Mouse (Mus musculus) embryonic facial prominence, embryonic 15.5 days (tissue): ENCODE results near the gene Jagn1. TPM values are rescaled to one million over a fixed set of nuclear protein-coding genes. Genes with fewer than 3 reads are reported as not detected.

Source experiments
- ATAC-seq: fragments of 200-750 bp; cut with Nextera tagmentation; 2 replicates; pipeline ENCODE4 v1.8.0; 2017; ENCODE audit warnings: low read depth, moderate TSS enrichment; ENCODE audit not compliant: insufficient number of reproducible peaks, low FRiP score, low TSS enrichment
- H3K27ac ChIP-seq: fragments of 300-500 bp; sonication (generic); replicated peaks from 2 replicates; pipeline ENCODE4 v1.5.1; 2015; ENCODE audit warnings: mild to moderate bottlenecking, inconsistent platforms
- H3K27me3 ChIP-seq: fragments of 300-500 bp; sonication (generic); 2 replicates; pipeline ENCODE4 v1.6.1; 2015; ENCODE audit warnings: inconsistent platforms
- H3K36me3 ChIP-seq: fragments of 300-500 bp; sonication (generic); 2 replicates; pipeline ENCODE4 v1.6.1; 2015; ENCODE audit warnings: mild to moderate bottlenecking, inconsistent platforms
- H3K4me1 ChIP-seq: fragments of 300-500 bp; sonication (generic); 2 replicates; pipeline ENCODE4 v1.6.1; 2015; ENCODE audit warnings: inconsistent platforms
- H3K4me2 ChIP-seq: fragments of 300-500 bp; sonication (generic); replicated peaks from 2 replicates; pipeline ENCODE4 v1.6.1; 2015; ENCODE audit warnings: mild to moderate bottlenecking, inconsistent platforms
- H3K4me3 ChIP-seq: fragments of 300-500 bp; sonication (generic); replicated peaks from 2 replicates; pipeline ENCODE4 v1.5.1; 2015; ENCODE audit warnings: mild to moderate bottlenecking, inconsistent platforms
- H3K9ac ChIP-seq: fragments of 300-500 bp; sonication (generic); 2 replicates; pipeline ENCODE4 v1.6.1; 2015; ENCODE audit warnings: inconsistent platforms
- H3K9me3 ChIP-seq: fragments of 300-500 bp; sonication (generic); replicated peaks from 2 replicates; pipeline ENCODE4 v1.6.1; 2016; ENCODE audit warnings: inconsistent platforms
- WGBS: fragments of 180-500 bp; shearing (Covaris S2); methylation state at CpG from one replicate; pipeline ENCODE4 v1.1.7; 2015; 5-methylcytosine and 5-hydroxymethylcytosine counted together
- polyA plus RNA-seq: library from polyadenylated mRNA; unstranded; fragments of >200 nt; fragmentation: Nextera tagmentation; extraction: Ambion mirVana; gene quantifications from 2 replicates; pipeline ENCODE4 v1.2.1, GENCODE M21; 2015

Gene Jagn1
- polyA plus RNA-seq, 1 experiment from 2014 or later = 81.4 TPM

GRCm38 (mm10) chr6:113435664-113436205 is 6.6 kb upstream of the Jagn1 start, which contains the start of gene Cidec:
TSS of gene Cidec (minus strand) at chr6:113435760.
- 76% methylated on average over 9 of the region's 9 CpGs for WGBS
- no peak within 1 kb of the TSS for H3K4me2 ChIP-seq
- no peak within 1 kb of the TSS for H3K27ac ChIP-seq
- no peaks in the 10 kb centered on the region for H3K36me3 ChIP-seq
- no peaks in the 10 kb centered on the region for H3K27me3 ChIP-seq
- H3K4me3 ChIP-seq = no peak within 1 kb of the TSS
- H3K9me3 ChIP-seq = no peaks in the 10 kb centered on the region
- H3K4me1 ChIP-seq = no peaks in the 10 kb centered on the region
- H3K9ac ChIP-seq = no peak within 1 kb of the TSS
- ATAC-seq = no peak

- Histone ChIP-seq H3K9ac (no peak overlapping the region), H3K4me3 (no peak overlapping the region), H3K27ac (no peak overlapping the region), H3K4me2 (no peak overlapping the region), H3K9me3 (no peaks in the 10 kb centered on the region), H3K4me1 (no peaks in the 10 kb centered on the region), H3K27me3 (no peaks in the 10 kb centered on the region), H3K36me3 (no peaks in the 10 kb centered on the region)
- 74% methylated on average over 12 of the region's 12 CpGs for WGBS
- ATAC-seq = no peak
Measured at GRCm38 (mm10) chr6:113437135-113437534, 5.2 kb upstream of the Jagn1 start.

GRCm38 (mm10) chr6:113438721-113439430 is 3.5 kb upstream of the Jagn1 start:
- Histone ChIP-seq H3K4me1 (peaks cover 5% of the 10 kb centered on the region), H3K27me3 (no peaks in the 10 kb centered on the region), H3K9me3 (no peaks in the 10 kb centered on the region), H3K9ac (no peak overlapping the region), H3K4me2 (no peak overlapping the region), H3K27ac (no peak overlapping the region), H3K36me3 (no peaks in the 10 kb centered on the region), H3K4me3 (no peak overlapping the region)
- WGBS = 51% methylated on average over 12 of the region's 12 CpGs
- ATAC-seq = no peak

- 72% methylated on average over 3 of the region's 3 CpGs for WGBS
- Histone ChIP-seq H3K27me3 (no peaks in the 10 kb centered on the region), H3K4me3 (no peak overlapping the region), H3K4me2 (no peak overlapping the region), H3K36me3 (0 out of 2 replicates have a peak, but pooled peaks cover 6% of the 10 kb centered on the region), H3K4me1 (peaks cover 5% of the 10 kb centered on the region), H3K9ac (no peak overlapping the region), H3K9me3 (no peaks in the 10 kb centered on the region), H3K27ac (no peak overlapping the region)
- no peak for ATAC-seq
Measured at GRCm38 (mm10) chr6:113440686-113441085, 1.7 kb upstream of the Jagn1 start.

GRCm38 (mm10) chr6:113441147-113441680 is 1.2 kb upstream of the Jagn1 start:
- WGBS = 50% methylated on average over 7 of the region's 7 CpGs
- no peak for ATAC-seq

GRCm38 (mm10) chr6:113442087-113442441 is 305 bp upstream of the Jagn1 start:
- WGBS = 38% methylated on average over 9 of the region's 9 CpGs
- no peak for ATAC-seq
- no peaks in the 10 kb centered on the region for H3K9me3 ChIP-seq
- H3K4me2 ChIP-seq = peak overlapping the region; percentile 83
- H3K27ac ChIP-seq = peak overlapping the region; percentile 52
- no peaks in the 10 kb centered on the region for H3K27me3 ChIP-seq
- H3K36me3 ChIP-seq = peaks cover 13% of the 10 kb centered on the region
- H3K9ac ChIP-seq = peak overlapping the region; percentile 86
- H3K4me3 ChIP-seq = peak overlapping the region; percentile 97
- H3K4me1 ChIP-seq = peaks cover 5% of the 10 kb centered on the region

More at GRCm38 (mm10) chr6:113441147-113441680, 1.2 kb upstream of the Jagn1 start:
- Histone ChIP-seq H3K4me3 (no peak overlapping the region), H3K9ac (no peak overlapping the region), H3K4me2 (no peak overlapping the region), H3K27ac (no peak overlapping the region), H3K36me3 (0 out of 2 replicates have a peak, but pooled peaks cover 9% of the 10 kb centered on the region), H3K4me1 (peaks cover 5% of the 10 kb centered on the region), H3K27me3 (no peaks in the 10 kb centered on the region), H3K9me3 (no peaks in the 10 kb centered on the region)

- 43% methylated on average over 12 of the region's 12 CpGs for WGBS
- peak overlapping the region; percentile 83 for H3K4me2 ChIP-seq
- H3K9me3 ChIP-seq = no peaks in the 10 kb centered on the region
- H3K27ac ChIP-seq = no peak overlapping the region
- ATAC-seq = no peak
- peaks cover 5% of the 10 kb centered on the region for H3K4me1 ChIP-seq
- H3K9ac ChIP-seq = peak overlapping the region; percentile 86
- no peaks in the 10 kb centered on the region for H3K27me3 ChIP-seq
- H3K36me3 ChIP-seq = peaks cover 23% of the 10 kb centered on the region
- peak overlapping the region; percentile 97 for H3K4me3 ChIP-seq
Measured at GRCm38 (mm10) chr6:113443091-113443490, 722 bp downstream of the Jagn1 start.

GRCm38 (mm10) chr6:113444207-113444965 is 2.0 kb downstream of the Jagn1 start:
- ATAC-seq = no peak
- WGBS = 73% methylated on average over 8 of the region's 8 CpGs
- no peak overlapping the region for H3K4me3 ChIP-seq
- no peak overlapping the region for H3K4me2 ChIP-seq
- no peak overlapping the region for H3K9ac ChIP-seq
- peaks cover 5% of the 10 kb centered on the region for H3K4me1 ChIP-seq
- no peak overlapping the region for H3K27ac ChIP-seq
- no peaks in the 10 kb centered on the region for H3K9me3 ChIP-seq
- peaks cover 35% of the 10 kb centered on the region for H3K36me3 ChIP-seq
- no peaks in the 10 kb centered on the region for H3K27me3 ChIP-seq

GRCm38 (mm10) chr6:113447639-113448038 is 5.3 kb downstream of the Jagn1 start:
- peaks cover 5% of the 10 kb centered on the region for H3K4me1 ChIP-seq
- no peaks in the 10 kb centered on the region for H3K27me3 ChIP-seq
- H3K36me3 ChIP-seq = peaks cover 35% of the 10 kb centered on the region
- no peak overlapping the region for H3K27ac ChIP-seq
- H3K4me3 ChIP-seq = no peak overlapping the region
- no peaks in the 10 kb centered on the region for H3K9me3 ChIP-seq
- H3K9ac ChIP-seq = no peak overlapping the region
- WGBS = 96% methylated on average over 4 of the region's 4 CpGs
- no peak for ATAC-seq
- no peak overlapping the region for H3K4me2 ChIP-seq

- Histone ChIP-seq H3K4me1 (no peaks in the 10 kb centered on the region), H3K36me3 (peaks cover 24% of the 10 kb centered on the region), H3K4me3 (no peak overlapping the region), H3K27me3 (no peaks in the 10 kb centered on the region), H3K9ac (no peak overlapping the region), H3K27ac (no peak overlapping the region), H3K9me3 (no peaks in the 10 kb centered on the region), H3K4me2 (no peak overlapping the region)
- ATAC-seq = peak; percentile 67
- WGBS = 61% methylated on average over 2 of the region's 2 CpGs
Measured at GRCm38 (mm10) chr6:113451839-113452238, 9.5 kb downstream of the Jagn1 start.

- WGBS = 64% methylated on average over 5 of the region's 5 CpGs
- ATAC-seq = no peak
- Histone ChIP-seq H3K36me3 (no peaks in the 10 kb centered on the region), H3K27ac (no peak overlapping the region), H3K9ac (no peak overlapping the region), H3K4me2 (no peak overlapping the region), H3K4me1 (peaks cover 6% of the 10 kb centered on the region), H3K4me3 (no peak overlapping the region), H3K27me3 (no peaks in the 10 kb centered on the region), H3K9me3 (no peaks in the 10 kb centered on the region)
Measured at GRCm38 (mm10) chr6:113455007-113455406, 12.6 kb downstream of the Jagn1 start.
